Mouse (Mus musculus) CD8-positive naive resting alpha-beta T cell, adult 2 months (primary cell): Measurements from ENCODE around the gene Slc39a5.

Experiments used
- DNase-seq, 2 experiments: peaks; one replicate each; pipeline ENCODE4 v3.0.0; 2022; ENCODE audit warnings: low read depth in 2 of 2, low spot score in 2 of 2

Gene Slc39a5

DNA sequence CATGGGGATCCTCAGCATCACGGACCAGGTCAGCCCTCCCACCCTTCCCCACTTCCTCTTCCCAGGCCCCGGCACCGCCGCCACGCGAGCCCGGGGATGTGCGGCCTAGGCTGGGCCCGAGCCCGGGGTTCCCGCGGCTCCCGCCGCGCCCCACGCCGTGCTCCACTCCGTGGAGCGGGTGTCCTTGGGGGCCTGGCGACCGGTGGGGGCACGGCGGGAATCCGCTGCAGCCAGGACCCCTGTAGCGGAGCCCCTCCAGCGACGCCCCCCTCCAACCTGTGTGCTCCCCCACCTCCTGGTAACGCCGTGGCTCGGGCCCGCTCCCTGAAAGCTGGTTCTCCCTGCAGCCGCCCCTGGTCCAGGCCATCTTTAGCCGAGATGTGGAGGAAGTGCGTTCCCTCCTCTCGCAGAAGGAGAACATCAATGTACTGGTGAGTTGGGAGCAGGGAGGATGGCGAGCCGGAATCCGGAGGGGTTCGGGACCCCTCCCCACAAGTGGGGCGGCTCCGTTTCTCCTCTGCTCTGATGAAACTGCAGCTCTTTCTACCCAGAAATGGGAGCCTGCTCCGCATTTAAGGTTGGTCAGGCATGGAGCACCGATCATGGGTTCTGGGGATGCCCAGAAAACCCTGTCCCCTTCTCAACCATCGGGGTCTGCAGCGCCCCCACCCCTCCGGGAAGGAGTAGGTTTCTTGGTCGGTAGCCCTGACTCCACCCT, 23.6 kb downstream of the Slc39a5 start:
- no peak for DNase-seq

DNA sequence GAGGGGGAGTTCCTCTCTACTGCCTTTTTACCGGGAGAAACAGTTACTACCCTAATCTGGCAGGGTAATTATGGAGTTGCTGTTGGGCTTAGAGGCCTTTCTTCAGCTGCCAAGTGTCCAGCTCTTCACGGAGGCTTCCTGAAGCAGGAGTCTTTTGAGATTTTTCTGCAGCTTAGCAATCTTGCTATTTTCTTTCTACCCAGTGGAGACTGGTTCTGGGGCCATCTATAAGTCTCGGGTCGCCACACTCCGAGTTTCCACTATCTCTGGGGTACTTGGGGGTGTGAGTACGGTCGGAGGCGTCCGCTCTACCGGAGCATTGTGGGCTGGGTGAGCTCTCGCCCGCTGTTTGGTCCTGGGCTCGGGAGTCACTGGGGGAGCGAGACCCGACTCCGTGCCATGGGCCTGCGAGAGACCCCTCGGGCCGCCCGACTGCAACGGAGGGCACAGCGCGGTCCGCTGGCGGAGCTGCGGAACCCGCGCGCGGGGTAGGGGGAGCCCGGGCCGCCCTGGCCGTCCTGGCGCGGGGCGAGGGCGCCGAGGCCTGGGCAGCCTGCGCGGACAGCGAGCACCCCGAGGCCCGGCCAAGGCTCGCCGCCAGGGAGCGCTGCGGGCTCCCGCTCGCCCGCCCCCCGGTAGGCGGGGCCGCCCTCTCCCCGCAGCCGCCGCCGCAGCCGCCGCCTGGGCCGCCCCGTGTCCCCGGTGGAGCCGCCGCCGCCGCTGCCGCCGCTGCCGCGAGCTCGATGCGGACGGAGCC, 24.4 kb downstream of the Slc39a5 start, which contains the start of gene Ankrd52:
Ankrd52 (plus strand) TSS at position 661 of the 757 bp plus-strand sequence.
- DNase-seq: peak; percentile 76 to 80

DNA sequence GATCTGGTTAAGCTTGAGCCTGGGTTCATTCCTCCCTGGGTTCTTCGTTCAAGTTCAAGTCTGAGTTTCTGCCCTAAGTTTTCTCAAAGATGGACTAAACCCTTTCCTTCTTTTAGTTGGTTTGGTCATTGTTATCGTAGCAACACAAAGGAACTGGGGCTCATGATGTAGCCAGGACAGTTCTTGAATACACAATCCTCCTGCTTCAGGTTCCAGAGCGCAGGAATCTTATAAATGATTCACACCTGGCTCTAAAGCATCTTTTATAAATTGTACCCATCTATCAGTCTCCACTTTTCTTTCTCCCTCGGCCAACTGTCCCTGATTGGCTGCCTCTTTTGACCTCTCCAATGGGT, 25.0 kb downstream of the Slc39a5 start:
- DNase-seq: no peak

DNA sequence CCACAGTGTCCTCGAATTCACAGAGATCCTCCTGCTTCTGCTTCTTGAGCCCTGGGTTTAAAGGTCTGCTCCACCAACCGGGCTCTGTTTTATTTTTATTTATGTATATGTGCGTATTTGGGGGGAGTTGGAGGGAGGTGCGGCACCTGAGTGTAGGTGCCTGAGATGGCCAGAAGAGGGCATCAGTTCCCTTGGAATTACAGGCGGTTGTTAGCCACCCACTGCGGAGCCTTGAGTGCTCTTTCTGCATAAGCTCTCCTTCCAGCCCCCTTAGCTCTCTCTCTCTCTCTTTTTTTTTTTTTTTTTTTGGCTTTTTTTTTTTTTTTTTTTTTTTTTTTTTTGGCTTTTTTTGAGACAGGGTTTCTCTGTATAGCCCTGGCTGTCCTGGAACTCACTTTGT, 26.6 kb downstream of the Slc39a5 start:
- DNase-seq: no peak

DNA sequence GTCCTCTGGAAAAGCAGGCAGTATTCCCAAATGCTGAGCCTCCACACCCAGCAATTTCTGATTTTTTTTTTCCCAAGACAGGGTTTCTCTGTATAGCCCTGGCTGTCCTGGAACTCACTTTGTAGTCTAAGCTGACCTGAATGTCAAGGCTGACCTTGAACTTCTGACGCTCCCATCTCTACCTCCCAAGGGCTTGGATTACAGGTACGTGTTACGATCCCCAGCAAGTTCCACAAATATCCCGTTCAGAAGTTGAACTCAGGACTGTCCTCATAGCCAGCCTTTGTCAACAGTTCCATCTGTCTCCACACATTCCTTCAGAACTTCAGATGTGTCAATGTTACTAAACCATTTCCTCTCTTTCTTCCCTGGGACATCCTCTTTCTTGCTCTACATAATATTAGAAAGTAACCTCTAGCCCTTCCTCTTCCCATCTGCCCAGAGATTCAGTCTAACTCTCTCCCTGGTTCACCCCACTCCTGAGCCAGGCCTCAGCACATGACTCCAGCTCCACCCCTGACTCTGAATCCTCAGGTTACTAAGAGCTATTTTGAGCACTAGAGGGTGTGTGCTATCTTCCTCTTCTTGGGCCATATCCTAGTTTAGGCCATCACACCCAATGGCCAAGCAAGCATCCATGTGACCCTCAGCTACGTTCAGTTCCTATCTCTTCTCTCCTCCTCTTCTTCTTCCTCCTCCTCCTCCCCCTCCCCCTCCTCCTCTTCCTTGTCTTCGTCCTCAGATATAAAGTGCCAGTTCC, 27.9 kb downstream of the Slc39a5 start:
- no peak for DNase-seq

DNA sequence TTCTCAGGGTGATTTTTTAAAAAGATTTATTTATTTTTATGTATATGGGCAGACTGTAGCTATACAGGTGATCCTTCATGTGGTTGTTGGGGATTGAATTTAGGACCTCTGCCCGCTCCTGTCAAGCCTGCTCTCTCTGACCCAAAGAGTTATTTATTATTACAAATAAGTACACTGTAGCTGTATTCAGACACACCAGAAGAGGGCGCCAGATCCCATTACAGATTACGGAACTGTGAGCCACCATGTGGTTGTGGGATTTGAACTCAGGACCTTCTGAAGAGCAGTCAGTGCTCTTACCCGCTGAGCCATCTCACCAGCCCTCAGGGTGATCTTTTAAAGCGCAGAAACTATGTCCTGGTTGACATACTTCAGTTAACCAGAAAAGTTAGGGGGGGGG, 28.9 kb downstream of the Slc39a5 start:
- no peak for DNase-seq

DNA sequence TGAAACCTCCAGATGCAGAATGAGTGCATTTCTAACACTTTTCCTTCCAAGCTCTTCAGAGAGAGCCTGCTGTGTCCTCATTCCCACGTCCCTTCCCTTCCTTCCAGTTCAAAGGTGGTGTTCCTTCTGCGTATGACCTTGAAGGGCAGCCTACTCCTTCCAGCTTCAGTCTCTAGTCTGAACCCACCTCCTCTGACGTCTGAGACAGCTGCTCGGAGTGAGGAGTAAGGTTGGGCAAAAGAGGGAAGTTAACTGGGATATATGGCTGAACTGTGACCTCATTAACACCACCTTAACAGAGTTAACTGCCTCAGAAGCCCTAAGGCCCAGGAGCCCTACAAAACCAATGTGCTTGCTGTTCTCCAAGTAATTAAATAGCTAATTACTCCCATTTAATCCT, 30.4 kb downstream of the Slc39a5 start:
- no peak for DNase-seq

DNA sequence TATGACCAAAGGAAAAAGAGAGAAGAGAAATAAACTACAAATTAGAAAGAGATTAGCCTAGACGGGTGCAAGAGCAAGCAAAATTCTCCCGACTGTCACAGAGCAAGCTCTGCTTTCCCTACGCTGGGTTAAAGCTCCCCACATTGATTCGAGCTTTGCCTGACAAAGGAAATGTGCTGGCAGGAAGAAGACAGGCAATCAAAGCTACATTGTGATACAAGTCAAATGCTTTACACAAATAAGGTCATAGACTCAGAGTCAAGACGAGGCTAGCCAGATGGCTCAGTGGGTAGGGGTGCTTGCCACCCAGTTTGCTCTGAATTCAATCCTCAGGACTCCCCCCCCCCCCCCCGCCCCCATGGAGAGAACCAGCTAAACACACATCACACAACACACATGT, 31.0 kb downstream of the Slc39a5 start:
- DNase-seq: no peak

DNA sequence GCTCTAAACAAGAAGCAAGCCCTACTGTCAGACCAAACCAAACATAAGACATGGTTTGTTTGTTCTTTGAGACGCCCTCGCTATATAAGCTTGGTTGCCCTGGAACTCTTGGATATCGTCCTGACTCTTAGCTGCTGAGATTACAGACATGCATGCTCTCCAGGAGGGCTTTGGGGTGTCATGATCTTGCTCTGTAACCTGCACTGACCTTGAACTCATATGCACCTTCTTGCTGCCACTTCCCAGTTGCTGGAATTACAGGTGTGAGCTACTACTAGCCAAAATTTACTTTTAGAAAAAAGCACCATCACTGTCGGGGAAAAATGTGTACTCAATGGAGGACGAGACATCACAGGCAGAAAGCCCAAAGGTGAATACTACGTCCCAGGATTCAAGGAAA, 31.4 kb downstream of the Slc39a5 start:
- no peak for DNase-seq

DNA sequence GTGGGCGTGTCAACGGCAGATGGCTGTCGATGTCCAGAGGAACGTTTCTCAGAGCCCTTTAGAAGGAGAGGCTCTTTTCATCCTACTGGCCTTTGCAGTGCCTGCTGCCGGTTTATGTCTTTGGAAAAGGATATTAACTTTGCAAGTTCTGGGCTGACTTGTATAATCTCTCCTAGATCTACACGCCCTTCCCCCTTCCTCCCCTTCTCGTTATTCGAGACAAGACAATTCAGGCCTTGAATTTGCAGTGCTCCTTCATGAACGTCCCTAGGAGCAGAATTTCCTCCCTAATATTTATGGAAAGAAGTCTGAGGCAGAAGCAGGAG, 31.8 kb downstream of the Slc39a5 start:
- DNase-seq: no peak

DNA sequence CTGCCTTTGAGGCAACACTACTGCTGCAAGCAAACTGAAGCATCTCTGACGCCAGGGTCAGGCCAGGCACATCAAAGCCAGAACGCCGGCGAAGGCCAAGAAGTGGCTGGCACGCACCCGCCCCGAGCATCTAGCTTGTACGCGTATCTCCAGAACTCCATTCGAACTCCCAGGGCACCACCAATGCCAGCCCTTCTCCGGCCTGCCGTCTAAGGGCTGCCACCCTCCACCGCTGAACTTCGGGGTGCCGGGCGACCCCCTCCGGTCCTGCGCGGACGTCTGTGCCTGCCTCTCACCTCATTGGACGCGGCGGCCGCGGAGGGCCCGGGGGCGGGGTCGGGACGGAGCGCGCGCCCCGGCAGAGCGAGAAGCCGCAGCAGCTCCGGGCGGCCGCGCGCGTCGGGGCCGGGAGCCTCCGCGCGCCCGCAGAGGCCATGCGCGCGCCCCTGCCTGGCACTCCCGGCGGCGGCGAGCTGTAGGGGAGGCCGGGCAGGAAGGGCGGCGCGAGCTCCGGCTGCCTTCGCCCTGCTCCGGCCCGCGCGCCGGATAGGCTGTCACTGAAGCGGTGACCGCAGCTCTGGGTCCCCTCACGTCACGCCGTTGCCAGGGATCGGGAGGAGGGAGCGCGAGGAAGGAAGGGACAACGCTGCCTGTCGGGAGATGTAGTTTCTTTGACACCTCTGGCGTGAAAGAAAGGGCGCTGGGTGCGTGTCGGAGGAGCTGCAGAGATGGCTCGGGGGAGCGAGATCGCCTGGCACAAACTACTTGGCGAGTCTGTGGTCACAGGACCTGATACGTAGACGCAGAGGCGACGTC, 32.4 kb downstream of the Slc39a5 start, which contains the start of gene Coq10a:
Coq10a (minus strand) TSS at position 596 of the 816 bp plus-strand sequence.
- DNase-seq: peak; percentile 90

DNA sequence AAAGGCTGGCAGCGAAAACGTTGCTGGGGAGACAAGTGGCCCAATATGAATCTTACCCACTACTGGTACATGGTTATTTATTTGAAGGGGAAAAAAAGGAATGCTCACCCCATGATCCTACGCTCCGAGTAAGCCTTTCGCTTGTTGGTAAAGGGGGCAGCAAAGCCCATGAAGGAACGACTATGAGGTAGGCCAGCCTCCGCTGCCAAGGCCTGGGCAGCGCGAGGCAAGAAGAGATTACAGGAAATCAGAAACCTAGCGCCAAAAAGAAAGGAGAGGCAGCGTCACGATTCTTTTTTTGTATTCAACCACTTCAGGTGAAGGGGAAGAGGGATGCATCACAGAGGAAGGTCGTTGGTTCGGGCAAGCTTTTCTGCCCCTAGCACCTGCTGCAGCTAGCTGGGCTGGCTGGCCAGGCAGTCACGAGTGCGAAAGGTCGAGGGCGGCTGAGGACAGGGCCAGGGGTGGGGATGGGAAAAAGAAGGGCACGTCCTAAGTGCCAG, 33.1 kb downstream of the Slc39a5 start:
- DNase-seq: no peak

DNA sequence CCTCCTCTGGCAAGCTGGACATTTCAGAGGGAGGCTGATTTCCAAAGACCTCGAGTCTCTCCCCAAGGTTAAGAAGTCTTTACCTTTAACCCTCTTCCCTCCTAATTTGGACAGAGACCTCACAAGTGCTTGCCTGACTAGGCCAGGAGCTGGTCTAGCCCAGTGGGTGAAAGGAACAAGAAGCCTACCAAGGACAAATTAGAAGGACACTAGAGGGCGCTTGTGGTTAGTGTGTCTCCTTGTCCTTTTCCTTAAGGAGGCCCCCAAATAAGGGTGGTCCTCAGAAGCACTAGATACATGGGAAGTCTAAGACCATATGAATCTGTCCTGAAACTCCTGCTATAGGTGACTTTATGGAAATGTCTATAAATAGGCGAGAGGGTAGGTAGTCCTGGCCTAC, 38.5 kb downstream of the Slc39a5 start:
- no peak for DNase-seq

DNA sequence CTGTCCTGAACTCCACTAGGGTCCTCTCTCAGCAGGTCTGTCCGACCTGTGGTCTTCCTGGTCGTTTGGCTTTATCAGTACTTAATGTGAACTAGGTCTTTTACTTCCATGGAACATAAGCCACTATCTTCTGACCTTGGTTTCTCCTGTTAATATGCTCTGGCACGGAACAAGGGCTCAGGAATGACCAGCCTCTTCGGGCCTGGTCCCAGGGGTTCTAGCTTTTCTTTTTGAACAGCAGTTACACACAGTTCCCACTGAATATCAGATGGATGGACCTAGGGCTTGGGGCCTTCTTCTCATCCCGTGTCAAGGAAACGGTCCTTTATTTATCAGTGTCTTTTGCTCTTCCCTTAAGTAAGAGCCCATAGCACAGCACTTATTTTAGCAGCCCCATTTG, 39.2 kb downstream of the Slc39a5 start:
- DNase-seq: no peak

DNA sequence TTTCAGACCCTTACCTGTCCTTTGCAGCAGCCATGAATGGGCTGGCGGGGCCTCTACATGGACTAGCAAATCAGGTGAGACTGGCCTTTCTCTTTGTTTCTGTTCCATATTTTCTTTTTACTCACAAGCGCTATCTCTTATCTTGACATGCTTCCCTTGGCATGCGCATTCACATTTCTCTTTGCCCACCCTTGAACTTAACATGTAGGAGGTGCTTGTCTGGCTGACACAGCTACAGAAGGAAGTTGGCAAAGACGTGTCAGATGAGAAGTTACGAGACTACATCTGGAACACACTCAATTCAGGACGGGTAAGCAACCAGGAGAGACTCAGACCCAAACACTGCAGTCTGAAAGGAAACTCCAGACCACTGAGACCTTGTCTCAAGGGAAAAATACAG, 41.8 kb downstream of the Slc39a5 start:
- DNase-seq: no peak

DNA sequence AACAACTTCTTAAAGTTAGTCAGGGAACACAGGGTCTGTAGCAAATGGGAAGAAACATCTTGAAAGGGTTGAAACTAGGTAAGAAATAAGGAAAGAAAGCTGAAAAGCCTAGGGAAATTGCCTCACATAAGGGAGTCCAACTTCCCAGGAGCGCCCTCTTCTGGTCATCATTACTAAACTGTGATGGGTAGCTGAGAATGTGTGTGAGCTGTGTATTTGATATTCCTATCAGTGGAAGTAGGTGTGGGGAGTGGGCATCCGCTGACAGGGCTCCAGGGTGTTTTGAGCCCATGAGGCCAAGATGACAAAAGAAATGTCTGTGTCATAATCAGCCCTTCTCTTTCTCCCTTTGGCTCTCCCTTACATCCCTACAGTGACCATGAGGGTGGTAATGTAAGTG, 42.2 kb downstream of the Slc39a5 start:
- peak; percentile 55 to 61 for DNase-seq

DNA sequence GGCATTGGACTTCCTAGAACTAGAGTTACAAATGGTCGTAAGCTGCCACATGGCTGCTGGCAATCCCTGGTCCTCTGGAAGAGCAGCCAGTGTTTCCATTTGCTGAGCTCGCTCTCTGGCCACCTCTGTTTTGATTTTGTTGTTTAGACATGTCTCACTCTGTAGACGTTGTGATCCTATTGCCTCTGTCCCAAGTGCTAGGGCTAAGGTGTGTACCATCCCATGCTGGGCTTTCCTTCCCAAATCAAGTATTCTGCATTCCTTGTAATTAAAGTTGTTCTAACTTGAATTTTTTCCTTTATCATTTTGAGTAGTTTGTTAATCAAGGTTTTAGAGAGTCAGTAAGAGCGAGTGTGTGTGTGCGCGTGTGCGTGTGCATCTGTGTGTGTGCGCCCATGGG, 53.5 kb downstream of the Slc39a5 start:
- no peak for DNase-seq
